Mouse (Mus musculus): ENCODE measurements around the gene Nkx2-2. TPM values are rescaled to one million over a fixed set of nuclear protein-coding genes. Genes with fewer than 3 reads are reported as not detected.

Nkx2-2 gene
- not detected in 2 replicates for total RNA-seq (2017)

DNA sequence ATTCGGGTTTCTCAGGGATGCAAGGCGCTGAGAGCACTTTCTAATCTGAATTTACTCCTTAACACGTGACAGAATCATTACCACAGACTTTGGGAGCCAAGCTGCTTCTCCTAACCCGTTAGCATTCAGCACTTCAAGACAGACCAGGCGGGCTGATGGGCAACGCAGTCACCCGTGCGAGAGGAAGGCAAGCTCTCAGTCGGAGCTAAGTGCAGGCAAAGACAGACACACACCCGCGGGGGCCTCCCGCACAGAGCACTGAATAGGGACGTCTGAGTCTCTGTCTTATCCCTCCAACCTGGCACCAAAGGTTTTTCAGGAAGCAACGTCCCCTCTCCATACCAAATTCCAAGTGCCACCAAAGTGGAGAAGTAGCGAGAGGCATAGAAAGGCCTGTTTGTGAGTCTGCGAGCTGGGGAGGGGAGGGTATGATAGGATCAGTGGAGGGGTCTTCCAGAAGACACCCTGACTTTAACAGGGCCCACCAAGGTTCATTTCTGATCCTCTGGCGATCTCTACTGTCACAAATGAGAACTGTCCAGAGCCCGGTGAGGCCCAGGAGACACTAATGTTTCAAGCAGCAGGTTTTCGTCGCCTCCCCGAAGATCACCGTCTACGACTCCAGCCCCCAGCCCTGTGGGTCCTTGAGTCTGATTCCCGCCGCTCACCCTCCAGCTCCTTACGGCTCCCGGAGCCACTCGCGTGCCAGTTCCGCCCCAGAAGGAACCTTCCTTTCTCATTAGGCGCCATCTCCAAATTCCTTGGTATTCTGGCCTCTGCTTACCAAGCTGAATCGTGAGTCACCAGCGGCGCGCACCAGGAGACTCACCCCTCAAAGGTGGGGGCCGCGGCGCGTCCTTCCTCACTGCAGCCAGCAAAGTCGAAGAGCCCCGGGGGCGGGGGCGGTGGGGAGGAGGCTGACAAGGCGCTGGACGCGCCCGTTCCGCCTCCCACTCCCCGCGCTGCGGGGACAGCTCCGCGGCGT lies at the start of gene Nkx2-2:
Gene Nkx2-2, minus strand, starts transcription at position 973 of the 985 bp plus-strand sequence.
- ATAC-seq (replicated peaks; ENCODE audit: low read depth, poor library complexity, severe bottlenecking) = peak; percentile 24

DNA sequence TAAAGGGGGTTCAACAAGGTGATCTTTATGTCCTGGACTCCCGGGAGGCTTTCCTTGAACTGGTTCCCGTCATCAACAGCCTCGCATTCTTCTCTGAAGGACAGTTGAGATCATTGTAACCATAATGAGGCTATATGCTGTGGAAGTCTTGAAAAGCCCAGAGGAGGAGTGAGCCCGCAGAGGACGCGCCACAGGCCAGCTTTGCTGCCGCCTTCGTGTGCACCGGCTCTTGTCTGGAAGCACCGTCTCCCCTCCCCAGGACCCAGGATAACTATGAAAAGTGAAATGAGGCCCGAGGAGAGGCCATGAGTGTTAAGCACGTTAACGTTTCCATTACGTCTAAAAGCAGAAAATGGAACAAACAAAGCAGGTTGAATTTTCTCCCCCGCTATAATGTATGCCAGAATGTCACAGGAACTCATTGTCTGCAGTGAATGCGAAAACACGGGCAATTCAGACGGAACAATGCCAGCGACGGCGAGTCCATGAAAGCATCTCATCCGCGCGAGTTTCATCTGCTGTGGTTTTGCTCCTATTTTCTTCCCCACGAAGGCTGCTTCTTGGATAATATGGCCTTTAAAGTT lies 41.8 kb upstream of the Nkx2-2 start:
- ATAC-seq (replicated peaks; ENCODE audit: low read depth, poor library complexity, severe bottlenecking) = no peak

DNA sequence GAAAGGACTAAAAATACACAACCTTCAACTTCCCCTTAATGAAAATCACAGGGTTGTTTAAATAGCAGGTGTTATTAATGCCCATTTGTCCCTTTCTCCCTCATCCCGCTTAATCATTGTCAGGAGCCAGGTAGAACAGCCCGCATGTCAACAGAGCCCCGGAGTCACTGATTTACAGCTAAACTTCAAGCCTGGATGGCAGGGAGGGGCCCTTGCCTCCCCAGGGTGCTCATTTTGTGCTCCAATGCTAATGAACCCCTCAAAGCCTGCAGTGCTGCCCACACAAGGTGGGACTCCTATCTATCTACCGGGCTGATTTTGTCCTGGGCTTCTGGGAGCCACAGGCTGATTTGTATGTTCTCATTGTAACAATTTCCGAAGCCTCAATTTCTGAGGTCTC lies 37.1 kb upstream of the Nkx2-2 start:
- no peak for ATAC-seq (replicated peaks; ENCODE audit: low read depth, poor library complexity, severe bottlenecking)

DNA sequence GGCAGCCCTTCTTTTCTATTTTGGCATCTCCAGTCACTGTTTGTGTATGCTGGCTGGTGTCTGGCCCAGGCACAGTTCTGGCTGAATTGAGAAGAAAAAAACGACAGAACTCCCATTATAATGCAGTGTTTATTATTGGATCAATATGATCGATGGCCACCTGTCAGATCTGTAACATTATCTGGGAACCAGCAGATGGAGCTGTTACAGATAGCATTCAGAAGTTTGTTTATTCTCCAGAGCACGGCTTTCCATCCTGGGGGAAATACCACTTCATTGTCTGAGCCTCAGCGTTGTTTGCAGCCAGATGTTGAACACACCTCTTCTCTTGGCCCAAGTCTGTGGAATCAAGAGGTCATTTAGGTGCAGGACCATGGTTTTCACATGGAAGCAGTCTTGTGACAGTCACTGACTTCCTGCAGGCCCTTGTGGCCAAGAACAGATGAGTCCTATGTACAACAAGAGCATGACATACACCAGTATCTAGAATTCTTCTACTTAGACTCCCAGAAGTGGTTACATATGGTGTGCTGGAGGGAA lies 11.1 kb upstream of the Nkx2-2 start:
- ATAC-seq (replicated peaks; ENCODE audit: low read depth, poor library complexity, severe bottlenecking) = no peak

DNA sequence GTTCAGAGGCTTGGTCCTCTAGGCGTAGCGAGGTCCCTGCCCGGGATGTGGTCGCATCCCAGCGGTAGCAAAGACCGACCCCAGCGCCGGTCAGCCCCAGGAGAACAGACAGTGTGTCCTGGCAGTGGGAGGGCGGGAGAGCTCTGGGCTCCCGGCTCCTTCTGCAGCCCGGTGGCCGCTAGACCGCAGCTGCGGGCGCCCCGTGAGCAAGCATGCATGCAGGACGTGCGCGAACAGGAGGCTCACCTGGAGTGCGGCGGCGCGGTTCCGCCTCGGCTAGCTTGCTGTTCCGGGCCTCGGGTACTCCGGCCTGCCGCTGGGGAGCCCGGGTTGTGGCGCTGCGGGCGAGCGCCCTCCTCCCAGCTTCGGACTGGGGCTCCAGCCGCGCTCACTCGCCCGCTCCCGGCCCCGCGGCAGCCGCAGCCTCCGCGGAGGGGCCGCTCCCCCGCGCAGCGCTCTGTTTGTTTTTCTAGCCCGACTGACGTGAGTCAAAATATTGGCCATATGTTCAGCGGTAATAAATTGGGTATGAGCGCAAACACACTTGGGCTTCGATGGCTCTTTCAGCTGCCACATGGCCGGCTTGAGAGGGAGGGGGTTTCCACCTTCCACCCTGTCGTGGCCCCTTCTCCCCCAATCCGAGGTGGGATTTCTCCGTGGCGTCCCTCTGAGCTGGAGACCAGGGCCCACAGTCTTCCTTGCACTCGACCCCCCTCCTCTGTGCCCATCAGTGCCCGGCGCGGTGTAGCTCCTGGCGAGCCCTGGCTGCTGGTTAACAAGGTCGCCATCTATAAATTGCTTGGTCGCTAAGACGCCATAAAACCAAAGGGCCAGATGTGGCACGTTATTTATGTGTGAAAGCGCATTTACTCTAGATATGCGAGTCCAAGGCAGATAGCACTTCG lies 920 bp upstream of the Nkx2-2 start:
- 0 out of 2 replicates have a peak, but pooled peaks have one; percentile 20 for ATAC-seq (replicated peaks; ENCODE audit: low read depth, poor library complexity, severe bottlenecking)

DNA sequence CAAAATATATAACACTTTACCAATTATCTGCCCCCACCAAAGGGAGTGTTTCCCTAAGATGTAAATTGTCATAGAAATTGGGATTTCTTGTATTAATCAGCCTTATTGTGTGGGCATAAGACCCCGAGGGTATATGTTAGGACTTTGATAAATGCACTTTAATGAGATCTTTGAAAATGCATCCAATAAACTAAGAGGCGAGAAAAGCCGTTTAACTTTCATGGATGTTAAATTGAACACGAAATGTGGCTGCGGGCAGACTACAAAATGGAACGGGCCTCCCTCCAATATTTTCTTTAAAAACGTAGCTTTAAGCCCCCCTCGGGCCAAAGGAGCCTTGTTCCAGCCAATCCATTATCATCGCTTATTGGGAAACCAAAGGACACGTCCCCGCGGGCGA lies 1.3 kb downstream of the Nkx2-2 start:
- no peak for ATAC-seq (replicated peaks; ENCODE audit: low read depth, poor library complexity, severe bottlenecking)

DNA sequence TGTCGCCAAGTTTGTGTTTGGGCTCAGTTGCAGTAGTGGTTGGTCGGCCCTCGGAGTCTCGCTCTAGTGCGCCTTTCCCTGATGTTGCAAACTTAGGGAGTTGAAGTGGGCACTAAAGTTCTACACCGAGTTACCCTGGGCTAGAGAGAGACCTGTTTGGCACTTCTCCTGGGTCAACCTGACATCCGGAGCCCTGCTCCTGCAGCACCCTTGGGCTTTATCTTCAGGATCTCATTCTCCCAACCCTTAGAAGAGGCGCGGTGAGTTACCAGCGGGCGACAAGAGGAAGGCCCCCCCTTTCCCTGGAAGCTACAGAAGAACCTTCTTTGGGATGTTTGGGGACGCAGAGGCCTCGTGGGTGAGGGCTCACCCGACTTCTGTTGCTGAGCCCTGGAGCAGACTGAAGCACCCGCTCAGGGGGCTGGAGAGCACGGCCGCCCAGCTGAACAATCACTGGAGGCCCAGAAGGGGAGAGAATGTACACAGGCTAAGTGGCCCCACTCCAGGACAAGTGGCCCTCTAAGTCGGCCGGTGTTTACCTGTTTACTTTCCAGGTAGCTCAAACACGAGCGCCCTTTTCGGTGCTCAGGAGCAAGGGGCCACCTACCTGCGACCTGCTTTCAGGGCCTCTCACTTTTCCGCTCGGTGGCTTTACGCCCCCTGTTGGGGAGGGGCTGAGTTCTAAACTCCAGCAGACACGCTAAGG lies 3.6 kb downstream of the Nkx2-2 start:
- no peak for ATAC-seq (replicated peaks; ENCODE audit: low read depth, poor library complexity, severe bottlenecking)

DNA sequence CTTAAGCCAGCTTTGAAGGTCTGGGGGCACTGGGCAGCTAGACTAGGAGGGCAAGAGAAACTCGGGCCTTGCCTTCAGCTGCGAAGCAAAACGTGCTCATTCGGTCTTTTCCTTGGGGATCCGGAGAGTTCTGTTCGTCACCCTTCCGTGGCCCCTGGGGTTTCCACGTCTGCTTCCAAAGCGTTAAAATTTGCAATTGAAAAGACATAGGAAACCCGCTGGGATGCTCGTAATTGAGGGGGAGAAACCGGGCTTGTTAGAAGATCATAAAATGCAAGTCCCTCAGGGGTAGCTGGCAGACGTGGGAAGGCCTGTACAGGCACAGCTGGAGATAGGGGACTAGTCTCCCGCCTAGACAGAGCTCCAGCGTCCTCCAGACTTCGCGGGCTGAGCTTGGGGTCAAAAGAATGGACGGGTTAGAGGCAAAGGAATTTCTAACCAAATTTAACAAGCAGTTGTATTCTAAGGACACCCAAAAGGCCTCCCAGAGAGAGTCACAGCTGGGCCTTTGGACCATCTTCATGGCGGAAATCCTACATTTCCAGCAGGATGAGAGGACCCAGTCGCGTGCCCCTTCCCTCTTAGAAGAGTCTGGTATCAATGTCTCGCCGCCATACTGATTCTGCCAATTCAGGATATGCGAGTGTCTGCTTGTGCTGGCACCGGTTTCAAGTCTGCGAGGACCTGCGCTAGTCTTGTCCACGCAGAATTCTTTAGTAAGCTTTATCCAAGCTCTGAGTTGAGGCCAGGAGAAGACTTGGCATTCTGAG lies 4.3 kb downstream of the Nkx2-2 start:
- no peak for ATAC-seq (replicated peaks; ENCODE audit: low read depth, poor library complexity, severe bottlenecking)

DNA sequence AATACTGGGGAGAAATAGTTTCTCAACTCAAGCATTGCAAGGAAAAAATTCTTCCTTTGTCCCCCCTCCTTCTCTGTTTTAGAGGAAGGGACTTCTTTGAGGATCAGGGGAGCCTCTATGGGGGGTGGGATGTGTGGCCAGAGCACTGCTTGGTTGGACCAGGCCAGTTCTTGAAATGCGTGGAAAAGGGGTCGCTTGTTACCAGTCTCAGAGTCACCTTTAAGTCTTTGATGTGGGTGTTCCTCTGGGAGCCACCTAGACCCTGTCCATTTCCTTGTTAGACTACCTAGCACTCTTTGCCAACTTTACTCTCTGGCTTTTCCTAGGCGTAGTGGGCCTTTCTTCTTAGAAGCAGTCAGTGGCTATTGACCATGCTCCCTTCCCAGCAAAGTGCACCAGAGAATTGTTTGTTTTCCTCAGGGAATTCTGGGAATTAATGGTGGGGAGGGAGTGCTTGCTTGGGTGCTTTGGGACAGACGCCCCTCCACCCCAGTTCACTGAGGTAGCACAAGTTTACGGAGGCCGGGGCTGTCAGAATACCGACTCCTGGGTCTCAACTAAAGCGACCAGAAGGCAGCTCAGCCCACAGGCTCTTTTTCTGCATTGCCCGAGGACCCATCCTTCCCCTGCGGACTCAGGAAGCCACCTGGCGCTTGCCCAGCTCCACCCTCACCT lies 5.0 kb downstream of the Nkx2-2 start:
- no peak for ATAC-seq (replicated peaks; ENCODE audit: low read depth, poor library complexity, severe bottlenecking)

DNA sequence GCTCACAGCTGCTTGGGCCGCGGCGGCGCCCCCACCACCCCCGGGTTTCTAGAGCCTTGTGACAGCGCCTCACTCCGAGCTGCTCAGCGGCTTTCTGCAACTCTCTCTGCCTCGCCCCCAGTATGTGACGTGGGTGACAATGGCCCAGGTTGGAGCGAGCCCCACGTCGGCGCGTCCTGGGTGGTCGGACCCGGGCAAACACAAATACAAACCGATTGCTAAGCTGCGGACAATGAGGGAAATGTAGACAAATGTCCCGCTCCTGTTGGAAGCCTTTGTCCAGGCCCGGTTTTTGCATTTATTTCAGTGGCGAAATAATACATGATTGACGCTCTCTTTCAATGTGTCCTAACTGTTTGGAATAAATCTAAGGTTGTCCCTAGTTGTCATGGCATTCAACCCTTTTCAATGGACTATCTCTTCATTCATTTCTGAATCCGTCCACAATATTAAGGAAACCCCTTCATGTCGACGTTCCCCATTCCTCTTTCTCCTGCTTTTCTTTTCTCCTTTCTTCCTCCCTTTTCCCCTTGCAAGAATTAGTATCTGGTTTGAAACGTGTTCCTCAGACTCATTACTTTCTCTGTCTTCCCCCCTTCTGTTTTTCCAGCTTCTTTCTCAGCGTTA lies 5.9 kb downstream of the Nkx2-2 start:
- no peak for ATAC-seq (replicated peaks; ENCODE audit: low read depth, poor library complexity, severe bottlenecking)

DNA sequence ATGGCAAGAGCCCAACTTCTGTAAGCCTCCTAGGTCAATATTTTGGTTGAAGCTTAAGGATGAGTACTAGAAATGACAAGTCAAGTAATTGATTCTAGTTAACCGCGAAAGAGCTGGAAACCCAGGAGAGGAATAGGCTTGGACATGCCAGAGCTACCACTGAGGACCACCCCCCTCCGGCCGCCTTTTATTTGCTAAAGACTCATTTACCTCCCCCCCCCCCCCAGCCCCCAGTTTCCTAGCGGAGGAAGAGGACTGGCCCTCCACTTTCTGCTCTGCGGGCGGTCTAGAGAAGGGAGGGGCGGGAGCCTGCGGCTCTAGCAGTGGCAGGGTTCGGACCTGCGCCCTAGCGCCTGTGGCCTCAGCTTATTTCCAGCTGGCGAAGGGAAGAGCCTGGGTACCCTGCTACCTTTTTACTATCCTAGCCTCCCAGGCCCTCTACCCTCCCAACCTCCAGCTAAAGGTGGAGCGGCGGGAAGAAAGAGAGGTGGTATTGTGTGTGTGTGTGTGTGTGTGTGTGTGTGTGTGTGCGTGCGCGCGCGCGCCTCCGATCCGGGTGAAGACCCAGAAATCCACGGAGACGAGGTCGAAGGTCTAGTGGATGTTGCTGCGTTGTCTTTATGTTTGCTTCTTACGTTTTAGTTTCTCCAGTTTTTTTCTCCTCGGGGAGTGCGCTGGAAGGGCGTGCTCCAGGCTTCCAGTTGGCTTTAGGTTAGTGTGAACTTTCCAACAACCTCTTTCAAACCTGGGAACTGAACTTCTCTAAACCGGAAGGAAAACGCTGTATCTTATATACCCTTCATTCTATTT lies 6.8 kb downstream of the Nkx2-2 start:
- ATAC-seq (replicated peaks; ENCODE audit: low read depth, poor library complexity, severe bottlenecking) = no peak

DNA sequence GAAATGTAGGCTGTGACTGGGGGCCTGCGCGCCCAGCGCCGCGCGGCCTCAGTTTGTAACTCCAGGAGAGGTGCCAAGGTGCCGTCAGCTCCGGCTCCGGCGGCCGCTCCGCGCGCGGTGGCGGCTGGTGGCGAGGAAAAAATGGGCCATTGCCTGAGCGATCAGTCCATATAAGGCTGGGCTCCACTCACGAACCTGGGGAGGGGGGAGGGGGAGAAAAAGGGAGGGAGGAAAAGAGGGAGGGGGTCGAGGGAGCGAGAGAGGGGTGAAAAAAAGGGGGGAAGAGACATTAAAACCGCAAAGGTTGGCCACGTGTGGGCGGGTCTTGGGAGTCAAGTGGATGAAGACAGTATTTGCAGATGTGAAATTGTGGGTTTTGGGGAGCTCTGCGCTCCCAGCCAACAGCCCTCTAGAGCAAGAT lies 7.8 kb downstream of the Nkx2-2 start:
- ATAC-seq (replicated peaks; ENCODE audit: low read depth, poor library complexity, severe bottlenecking) = no peak

DNA sequence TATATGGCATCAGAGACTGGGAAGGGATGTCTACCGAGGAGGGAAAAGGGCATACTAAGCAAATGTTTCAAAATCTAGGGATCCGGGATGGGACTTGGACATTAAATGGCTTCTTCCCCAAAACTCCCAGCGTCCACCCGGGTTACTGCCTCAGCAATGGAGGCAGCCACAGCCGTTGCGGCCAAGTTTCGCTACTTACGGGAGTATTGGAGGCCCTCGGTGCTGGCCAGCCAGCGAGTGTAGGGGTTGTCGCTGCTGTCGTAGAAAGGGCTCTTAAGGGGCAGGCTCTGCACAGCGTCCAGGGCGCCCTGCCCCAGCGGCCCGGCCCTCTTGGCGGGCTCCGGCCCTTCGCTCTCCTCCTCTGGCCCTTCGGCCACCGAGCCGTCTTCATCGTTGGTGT lies 8.5 kb downstream of the Nkx2-2 start:
- no peak for ATAC-seq (replicated peaks; ENCODE audit: low read depth, poor library complexity, severe bottlenecking)

DNA sequence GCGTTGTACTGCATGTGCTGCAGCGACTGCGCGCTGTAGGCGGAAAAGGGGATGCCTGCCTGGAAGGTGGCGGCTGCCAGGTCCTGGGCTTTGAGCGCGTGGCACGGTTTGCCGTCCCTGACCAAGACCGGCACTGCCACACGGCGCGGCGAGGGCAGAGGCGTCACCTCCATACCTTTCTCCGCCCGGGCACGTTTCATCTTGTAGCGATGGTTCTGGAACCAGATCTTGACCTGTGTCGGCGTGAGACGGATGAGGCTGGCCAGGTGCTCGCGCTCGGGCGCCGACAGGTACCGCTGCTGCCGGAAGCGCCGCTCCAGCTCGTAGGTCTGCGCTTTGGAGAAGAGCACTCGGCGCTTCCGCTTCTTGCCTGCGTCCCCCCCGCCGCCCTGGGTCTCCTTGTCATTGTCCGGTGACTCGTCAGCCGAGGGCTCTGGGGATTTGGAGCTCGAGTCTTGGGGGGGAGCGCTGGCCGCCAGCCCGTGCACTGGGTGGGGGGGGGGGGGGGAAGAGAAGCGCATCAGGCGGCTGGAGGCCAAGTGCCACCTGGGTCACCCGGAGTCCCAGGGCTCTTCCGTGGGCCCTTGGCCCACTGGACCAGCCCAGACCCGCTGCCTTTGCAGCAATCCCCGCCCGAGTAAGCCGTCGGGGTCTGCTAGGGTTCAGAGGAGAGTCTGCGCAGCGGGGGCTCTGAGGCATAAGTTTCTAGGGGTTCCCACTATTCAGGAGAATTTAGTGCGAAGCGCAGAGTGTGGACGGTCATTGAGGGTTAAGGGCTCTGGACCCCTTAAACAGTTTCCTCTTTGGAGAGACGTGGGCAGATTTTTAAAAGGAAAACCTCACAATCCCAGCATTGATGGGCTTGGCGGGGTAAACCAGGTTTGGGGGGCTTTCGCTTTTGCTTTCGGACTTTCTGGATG lies 9.7 kb downstream of the Nkx2-2 start:
- peak; percentile 26 for ATAC-seq (replicated peaks; ENCODE audit: low read depth, poor library complexity, severe bottlenecking)

DNA sequence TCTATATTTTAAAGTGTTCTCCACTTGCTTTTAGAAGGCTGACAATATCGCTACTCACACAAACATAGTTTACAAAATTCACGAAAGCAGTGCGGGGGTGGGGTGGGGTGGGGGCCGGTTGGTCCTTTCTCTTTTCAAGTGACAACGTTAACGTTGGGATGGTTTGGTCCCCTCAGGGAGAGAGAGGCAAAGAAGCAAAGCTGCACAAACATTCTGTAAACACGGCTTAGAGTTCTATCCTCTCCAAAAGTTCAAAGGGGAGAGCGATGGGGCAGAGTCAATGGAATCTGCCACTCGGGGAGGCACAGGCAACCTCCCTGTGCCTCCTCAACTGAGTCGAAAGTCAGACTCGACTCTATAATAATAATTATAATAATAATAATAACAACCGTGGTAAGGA lies 10.5 kb downstream of the Nkx2-2 start:
- no peak for ATAC-seq (replicated peaks; ENCODE audit: low read depth, poor library complexity, severe bottlenecking)

DNA sequence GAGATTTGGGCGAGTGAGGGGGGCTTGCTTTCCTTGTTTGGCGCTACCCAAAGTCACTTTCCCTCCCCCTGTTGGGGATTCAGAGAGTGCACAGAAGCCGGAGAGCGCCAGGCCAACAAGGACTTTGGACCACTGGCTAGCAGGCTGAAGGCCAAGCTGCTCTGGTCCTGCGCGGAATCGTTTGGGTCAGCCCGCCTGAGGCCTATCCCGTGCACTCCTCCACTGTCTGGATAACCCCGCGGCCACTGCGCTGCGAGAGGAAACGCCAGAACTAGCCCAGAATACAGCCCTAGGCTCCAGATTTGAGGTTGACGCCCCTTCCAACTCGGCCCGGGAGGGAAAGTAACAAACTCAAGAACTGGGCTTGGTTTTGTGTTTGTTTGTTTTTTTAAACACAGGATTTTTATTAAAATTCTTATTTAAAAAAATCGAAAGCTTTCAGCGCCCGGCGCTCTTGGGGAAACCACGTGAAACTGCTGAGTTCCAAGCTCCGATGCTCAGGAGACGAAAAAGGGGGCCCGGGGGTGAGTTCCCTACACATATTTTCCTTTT lies 11.3 kb downstream of the Nkx2-2 start:
- ATAC-seq (replicated peaks; ENCODE audit: low read depth, poor library complexity, severe bottlenecking) = no peak
